Mouse (Mus musculus) testis, adult 2 months (tissue): ENCODE data around the gene Ttyh2. TPM values are rescaled to one million over a fixed set of nuclear protein-coding genes. Genes with fewer than 3 reads are reported as not detected.

ENCODE experiments used
- H3K27ac ChIP-seq: fragments of 200-500 bp; 2 replicates; pipeline ENCODE4 v1.5.1; 2012; ENCODE audit warnings: low read depth, low read length; ENCODE audit not compliant: control insufficient read depth, insufficient read depth
- H3K27me3 ChIP-seq: fragments of 200-500 bp; 2 replicates; pipeline ENCODE4 v1.6.1; 2012; ENCODE audit warnings: mild to moderate bottlenecking, low read length, moderate library complexity; ENCODE audit not compliant: control insufficient read depth, insufficient read depth
- H3K36me3 ChIP-seq: fragments of 200-500 bp; 2 replicates; pipeline ENCODE4 v1.6.1; 2012; ENCODE audit warnings: mild to moderate bottlenecking, low read length; ENCODE audit not compliant: control insufficient read depth, insufficient read depth
- H3K4me1 ChIP-seq: fragments of 200-500 bp; 2 replicates; pipeline ENCODE4 v1.6.1; 2012; ENCODE audit warnings: low read length; ENCODE audit not compliant: control insufficient read depth, insufficient read depth
- H3K4me3 ChIP-seq: fragments of 200-500 bp; 2 replicates; pipeline ENCODE4 v1.5.1; 2012; ENCODE audit warnings: low read depth, mild to moderate bottlenecking, low read length, moderate library complexity, mixed read lengths; ENCODE audit not compliant: control insufficient read depth
- CTCF ChIP-seq: fragments of 200-500 bp; IDR thresholded peaks from 2 replicates; pipeline ENCODE4 v1.5.1; 2012; ENCODE audit warnings: low read depth, mild to moderate bottlenecking, inconsistent platforms, low read length, moderate library complexity; ENCODE audit not compliant: control insufficient read depth, insufficient read depth, insufficient replicate concordance
- POLR2A ChIP-seq: fragments of 200-500 bp; IDR thresholded peaks from 2 replicates; pipeline ENCODE4 v1.6.1; 2012; ENCODE audit warnings: low read depth, mild to moderate bottlenecking, inconsistent platforms, low read length, moderate library complexity; ENCODE audit not compliant: control insufficient read depth
- polyA plus RNA-seq: library from polyadenylated mRNA; depleted of rRNA; stranded (reverse); fragments of >200 nt; gene quantifications from 2 replicates; pipeline ENCODE4 v1.2.3, GENCODE M21; 2012

Ttyh2 gene
- polyA plus RNA-seq, 1 experiment: 15.2 TPM

DNA sequence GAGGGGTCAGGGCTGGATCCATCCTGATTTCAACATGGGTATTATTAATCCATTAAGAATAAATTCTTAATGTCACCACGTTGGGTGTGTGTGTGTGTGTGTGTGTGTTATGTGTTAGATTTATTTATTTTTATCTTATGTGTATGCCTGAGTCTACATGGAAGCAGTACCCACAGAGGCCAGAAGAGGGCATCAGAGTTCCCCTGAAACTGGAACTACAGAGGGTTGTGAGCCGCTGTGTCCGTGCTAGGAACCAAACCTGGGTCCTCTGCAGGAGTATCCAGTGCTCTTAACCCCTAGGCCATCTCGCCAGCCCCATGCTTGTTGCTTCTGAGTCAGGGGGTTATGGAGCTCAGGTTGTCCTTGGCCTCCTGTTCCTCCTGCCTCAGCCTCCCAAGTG is 25.7 kb upstream of the Ttyh2 start:
- Histone ChIP-seq H3K4me1 (no peaks in the 10 kb centered on the region), H3K27me3 (no peaks in the 10 kb centered on the region), H3K27ac (no peak overlapping the region), H3K4me3 (no peak overlapping the region), H3K36me3 (no peaks in the 10 kb centered on the region)
- TF ChIP-seq CTCF (peak; percentile 25; the same call in 1 of the 2 replicates), POLR2A (no peak)

DNA sequence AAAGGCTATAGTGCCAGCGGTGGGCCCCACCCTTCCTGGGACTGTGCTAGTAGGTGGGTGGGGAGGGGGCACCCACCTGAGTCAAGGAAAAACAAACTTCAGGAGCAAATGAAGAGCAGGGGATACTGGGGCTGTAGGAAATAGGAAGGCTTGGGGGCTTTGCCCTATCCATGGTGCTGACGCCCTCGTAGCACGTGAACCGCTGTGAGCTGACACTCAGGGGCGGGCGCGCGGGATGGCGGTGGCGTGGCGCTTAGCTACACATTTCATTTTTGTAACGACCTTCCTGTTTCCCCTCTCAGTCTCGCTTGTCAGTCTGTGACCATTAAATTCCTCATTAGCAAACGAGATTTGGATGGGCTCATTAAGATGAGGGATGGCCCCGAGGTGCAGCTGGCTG is 22.7 kb upstream of the Ttyh2 start:
- Histone ChIP-seq H3K36me3 (no peaks in the 10 kb centered on the region), H3K27me3 (no peaks in the 10 kb centered on the region), H3K27ac (no peak overlapping the region), H3K4me1 (no peaks in the 10 kb centered on the region; the same call in 1 of the 2 replicates), H3K4me3 (no peak overlapping the region)
- TF ChIP-seq POLR2A (no peak), CTCF (no peak)

DNA sequence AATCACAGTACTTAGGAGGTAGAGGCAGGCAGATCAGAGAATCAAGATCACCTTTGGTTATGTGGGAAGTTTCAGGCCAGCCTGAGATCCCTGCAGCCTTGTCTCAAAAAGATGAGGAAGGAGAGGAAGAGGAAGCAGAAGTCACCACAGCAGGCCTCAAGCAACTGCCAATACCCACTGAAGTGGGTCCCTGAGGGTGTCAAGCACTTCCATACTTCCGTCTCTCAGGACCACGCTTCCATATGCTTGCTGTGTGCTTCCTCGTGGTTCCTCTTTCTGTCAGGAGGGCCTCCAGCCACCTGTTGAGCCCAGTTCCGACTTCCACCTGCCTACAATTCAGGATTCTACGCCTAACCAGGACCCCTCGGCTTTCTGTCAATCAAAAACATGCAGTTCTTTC is 21.6 kb upstream of the Ttyh2 start:
- TF ChIP-seq POLR2A (no peak), CTCF (no peak)

DNA sequence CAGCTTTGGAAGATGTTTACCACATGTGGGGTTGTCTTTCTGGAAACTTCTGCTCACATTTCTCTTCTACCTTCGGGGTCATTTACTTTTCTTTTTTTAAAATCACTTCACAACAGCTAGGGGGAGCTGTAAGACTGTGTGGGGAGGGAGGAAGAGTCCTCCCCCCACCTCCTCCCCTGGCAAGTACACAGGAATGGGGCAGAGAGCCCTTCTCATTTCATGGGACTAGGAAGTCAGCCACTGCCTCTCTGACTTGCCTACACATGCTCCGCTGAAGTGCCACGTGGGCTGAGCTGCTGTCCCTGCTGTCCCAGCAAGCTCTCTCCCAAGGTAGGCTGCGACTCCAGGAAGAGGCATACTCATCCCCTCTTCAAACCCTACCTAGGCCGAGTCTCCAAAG is 20.7 kb upstream of the Ttyh2 start:
- TF ChIP-seq CTCF (no peak), POLR2A (no peak)

More for the DNA sequence above, 21.6 kb upstream of the Ttyh2 start:
- Histone ChIP-seq H3K4me3 (no peak overlapping the region), H3K27me3 (no peaks in the 10 kb centered on the region), H3K27ac (no peak overlapping the region), H3K4me1 (no peaks in the 10 kb centered on the region; the same call in 1 of the 2 replicates), H3K36me3 (no peaks in the 10 kb centered on the region)

DNA sequence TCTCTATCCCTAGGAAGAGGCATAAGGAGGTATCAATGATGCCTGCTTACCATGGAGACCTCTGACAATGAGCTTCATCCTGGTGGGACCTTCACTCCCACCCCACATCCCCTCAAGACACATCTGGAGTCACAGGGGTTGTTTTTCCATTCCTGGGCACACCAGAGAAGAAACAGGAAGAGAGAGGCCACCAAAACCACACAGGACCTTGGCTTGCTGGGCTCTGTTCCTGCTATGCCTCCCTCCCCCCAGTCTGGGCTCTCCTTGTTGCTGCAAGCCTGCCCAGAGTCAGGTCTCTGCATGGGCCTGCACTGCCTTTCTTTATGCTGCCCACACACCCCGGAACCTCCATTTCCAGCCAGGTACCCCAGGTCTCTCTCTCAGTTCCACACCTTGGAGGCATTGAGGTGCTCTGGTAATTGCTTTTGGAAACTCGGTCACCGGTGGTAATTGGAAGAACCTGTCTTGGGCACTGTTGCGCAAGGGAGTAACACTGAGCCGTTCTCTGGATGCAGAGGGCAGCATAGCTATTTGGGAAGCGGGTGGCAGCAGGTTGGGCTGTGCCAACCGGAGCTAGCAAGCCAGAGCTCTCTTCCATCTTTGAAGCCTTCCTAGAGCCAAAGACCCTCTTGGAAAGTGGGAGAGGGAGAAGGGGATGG is 19.8 kb upstream of the Ttyh2 start:
- no peaks in the 10 kb centered on the region; the same call in 1 of the 2 replicates for H3K4me1 ChIP-seq
- no peaks in the 10 kb centered on the region for H3K27me3 ChIP-seq
- H3K4me3 ChIP-seq: no peak overlapping the region
- TF ChIP-seq POLR2A (no peak), CTCF (no peak)
- no peak overlapping the region for H3K27ac ChIP-seq
- no peaks in the 10 kb centered on the region for H3K36me3 ChIP-seq

More for the DNA sequence above, 20.7 kb upstream of the Ttyh2 start:
- Histone ChIP-seq H3K4me3 (no peak overlapping the region), H3K27ac (no peak overlapping the region), H3K4me1 (no peaks in the 10 kb centered on the region; the same call in 1 of the 2 replicates), H3K36me3 (no peaks in the 10 kb centered on the region), H3K27me3 (no peaks in the 10 kb centered on the region)

DNA sequence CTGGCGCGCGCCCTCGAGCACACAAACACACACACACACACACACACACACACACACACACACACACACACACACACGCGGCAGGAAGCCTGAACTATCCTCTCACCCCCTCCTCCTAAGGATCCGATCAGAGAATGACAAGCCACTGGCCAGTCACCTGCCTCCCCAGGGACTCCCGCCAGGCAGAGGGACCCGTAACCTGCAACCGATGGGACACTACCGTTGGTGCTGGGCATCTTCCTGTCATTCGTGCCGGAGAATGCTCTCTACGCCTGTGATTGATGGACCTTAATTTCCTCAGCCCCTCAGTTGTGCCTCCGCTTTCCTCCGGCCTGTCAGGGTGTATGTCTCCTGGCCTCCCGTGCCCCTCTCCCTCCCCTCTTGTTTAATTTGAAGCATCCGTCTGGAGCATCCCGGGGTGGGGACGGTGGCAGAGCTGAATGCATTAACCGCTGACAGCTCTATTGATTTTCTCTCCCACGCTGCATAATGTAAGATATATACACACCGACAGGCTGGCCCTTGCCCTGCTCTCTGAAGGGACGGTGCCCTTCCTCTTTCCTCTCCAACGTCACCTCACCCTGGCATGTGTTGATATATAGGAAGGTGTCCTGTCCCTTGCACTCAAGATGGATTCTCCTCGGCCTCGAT is 18.1 kb upstream of the Ttyh2 start:
- H3K4me1 ChIP-seq: no peaks in the 10 kb centered on the region; the same call in 1 of the 2 replicates
- H3K27me3 ChIP-seq: no peaks in the 10 kb centered on the region
- no peak overlapping the region for H3K4me3 ChIP-seq
- H3K27ac ChIP-seq: no peak overlapping the region
- TF ChIP-seq CTCF: no peak
- TF ChIP-seq POLR2A: no peak
- no peaks in the 10 kb centered on the region for H3K36me3 ChIP-seq

DNA sequence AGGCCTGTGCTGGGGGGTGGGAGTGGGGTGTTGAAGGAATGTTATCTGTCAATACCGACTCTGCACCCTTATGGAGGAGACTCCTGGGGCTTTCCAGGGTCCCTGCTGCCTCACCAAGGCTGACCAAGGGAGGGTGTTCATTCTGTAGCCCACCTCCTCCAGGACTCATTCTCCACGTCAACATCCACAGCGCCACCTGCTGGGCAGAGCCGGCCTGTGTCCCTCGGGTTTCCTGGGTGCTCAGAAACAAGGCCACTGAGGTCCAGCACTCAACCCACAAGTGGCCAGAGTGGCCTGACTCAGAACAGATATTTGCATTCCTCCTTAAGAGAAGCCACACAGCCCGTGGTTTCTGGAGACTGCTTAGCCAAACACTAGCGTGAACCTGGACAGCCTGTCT is 17.5 kb upstream of the Ttyh2 start:
- no peak overlapping the region for H3K4me3 ChIP-seq
- no peak overlapping the region for H3K27ac ChIP-seq
- H3K27me3 ChIP-seq: no peaks in the 10 kb centered on the region
- no peaks in the 10 kb centered on the region; the same call in 1 of the 2 replicates for H3K4me1 ChIP-seq
- TF ChIP-seq CTCF (peak; percentile 94), POLR2A (no peak)
- H3K36me3 ChIP-seq: no peaks in the 10 kb centered on the region
